Mouse (Mus musculus) kidney, adult 2 months (tissue): ENCODE results near the gene Nkd1. TPM values are rescaled to one million over a fixed set of nuclear protein-coding genes. Genes with fewer than 3 reads are reported as not detected.
A peak's percentile ranks its signal among the peaks of the same experiment; 100 is the strongest.

Experiments
- DNase-seq: peaks from one replicate; pipeline ENCODE4 v3.0.0; 2021
- H3K27ac ChIP-seq: fragments of 200-500 bp; 2 replicates; pipeline ENCODE4 v1.5.1; 2012; ENCODE audit warnings: low read depth, low read length, control low read depth, inconsistent platforms; ENCODE audit not compliant: insufficient read depth
- H3K27me3 ChIP-seq: fragments of 200-500 bp; replicated peaks from 2 replicates; pipeline ENCODE4 v1.6.1; 2012; ENCODE audit warnings: mild to moderate bottlenecking, moderate library complexity, low read length, inconsistent platforms; ENCODE audit not compliant: control insufficient read depth, insufficient read depth
- H3K36me3 ChIP-seq: fragments of 200-500 bp; 2 replicates; pipeline ENCODE4 v1.6.1; 2012; ENCODE audit warnings: mild to moderate bottlenecking, moderate library complexity, low read length, inconsistent platforms; ENCODE audit not compliant: control insufficient read depth, insufficient read depth
- H3K4me1 ChIP-seq: fragments of 200-500 bp; 2 replicates; pipeline ENCODE4 v1.6.1; 2011; ENCODE audit warnings: low read length; ENCODE audit not compliant: control insufficient read depth, insufficient read depth
- H3K4me3 ChIP-seq: fragments of 200-500 bp; 2 replicates; pipeline ENCODE4 v1.5.1; 2011; ENCODE audit warnings: mild to moderate bottlenecking, low read depth, low read length, control low read depth; ENCODE audit not compliant: insufficient read depth
- CTCF ChIP-seq: fragments of 200-500 bp; conservative IDR thresholded peaks from 2 replicates; pipeline ENCODE4 v1.5.1; 2011; ENCODE audit warnings: low read depth, mild to moderate bottlenecking, control low read depth, low read length, moderate library complexity, mixed read lengths; ENCODE audit not compliant: insufficient read depth, insufficient read length
- POLR2A ChIP-seq: fragments of 200-500 bp; IDR thresholded peaks from one replicate; pipeline ENCODE4 v1.6.1; 2011; ENCODE audit warnings: low read depth, low read length, control low read depth
- WGBS: fragments of 180-500 bp; shearing (Covaris S2); methylation state at CpG from one replicate; pipeline ENCODE4 v1.1.7; 2018; 5-methylcytosine and 5-hydroxymethylcytosine counted together
- polyA plus RNA-seq: library from polyadenylated mRNA; depleted of rRNA; stranded (reverse); fragments of >200 nt; gene quantifications from 2 replicates; pipeline ENCODE4 v1.2.3, GENCODE M21; 2012

Nkd1 gene
- polyA plus RNA-seq, 1 experiment: 8.6 TPM

- 75% methylated on average over 3 of the region's 3 CpGs for WGBS
- 0 out of 2 replicates have a peak, but pooled peaks cover 3% of the 10 kb centered on the region for H3K4me1 ChIP-seq
- H3K27ac ChIP-seq: no peak overlapping the region
- no peak for DNase-seq
- H3K36me3 ChIP-seq: no peaks in the 10 kb centered on the region
- H3K4me3 ChIP-seq: no peak overlapping the region
- H3K27me3 ChIP-seq: no peaks in the 10 kb centered on the region
- TF ChIP-seq CTCF (no peak), POLR2A (no peak)
Measured at GRCm38 (mm10) chr8:88623351-88623750, 102.2 kb downstream of the Nkd1 start.

GRCm38 (mm10) chr8:88624276-88624675, 103.1 kb downstream of the Nkd1 start:
- H3K4me1 ChIP-seq: 0 out of 2 replicates have a peak, but pooled peaks cover 3% of the 10 kb centered on the region
- no peaks in the 10 kb centered on the region for H3K36me3 ChIP-seq
- no peak overlapping the region for H3K4me3 ChIP-seq
- no peaks in the 10 kb centered on the region for H3K27me3 ChIP-seq
- no peak for DNase-seq
- 89% methylated on average over 3 of the region's 3 CpGs for WGBS
- H3K27ac ChIP-seq: no peak overlapping the region
- TF ChIP-seq POLR2A: no peak
- TF ChIP-seq CTCF: no peak

- Histone ChIP-seq H3K4me3 (no peak overlapping the region), H3K27me3 (no peaks in the 10 kb centered on the region), H3K4me1 (0 out of 2 replicates have a peak, but pooled peaks cover 5% of the 10 kb centered on the region), H3K27ac (no peak overlapping the region), H3K36me3 (no peaks in the 10 kb centered on the region)
- TF ChIP-seq POLR2A (no peak), CTCF (no peak)
- 90% methylated on average over 3 of the region's 3 CpGs for WGBS
- no peak for DNase-seq
Measured at GRCm38 (mm10) chr8:88626433-88626832, 105.3 kb downstream of the Nkd1 start.

- H3K36me3 ChIP-seq: no peaks in the 10 kb centered on the region
- H3K4me1 ChIP-seq: 0 out of 2 replicates have a peak, but pooled peaks cover 7% of the 10 kb centered on the region
- no peak overlapping the region for H3K27ac ChIP-seq
- H3K4me3 ChIP-seq: peak overlapping the region; percentile 54
- 15% methylated on average over 19 of the region's 19 CpGs for WGBS
- no peaks in the 10 kb centered on the region for H3K27me3 ChIP-seq
- no peak for DNase-seq
- TF ChIP-seq CTCF: no peak
- no peak for TF ChIP-seq POLR2A
Measured at GRCm38 (mm10) chr8:88626940-88627264, 105.7 kb downstream of the Nkd1 start.

GRCm38 (mm10) chr8:88627265-88627991, 106.3 kb downstream of the Nkd1 start:
- TF ChIP-seq POLR2A (peak; percentile 29), CTCF (no peak)
- Histone ChIP-seq H3K27ac (peak overlapping the region; percentile 50), H3K36me3 (no peaks in the 10 kb centered on the region), H3K27me3 (no peaks in the 10 kb centered on the region), H3K4me1 (0 out of 2 replicates have a peak, but pooled peaks cover 7% of the 10 kb centered on the region), H3K4me3 (peak overlapping the region; percentile 54)
- DNase-seq: peak; percentile 80
- 10% methylated on average over 105 of the region's 105 CpGs for WGBS

GRCm38 (mm10) chr8:88628001-88628774, 107.0 kb downstream of the Nkd1 start:
- no peak overlapping the region for H3K27ac ChIP-seq

GRCm38 (mm10) chr8:88630225-88630624, 109.1 kb downstream of the Nkd1 start:
- 61% methylated on average over 4 of the region's 4 CpGs for WGBS
- no peaks in the 10 kb centered on the region for H3K36me3 ChIP-seq

More at GRCm38 (mm10) chr8:88628001-88628774, 107.0 kb downstream of the Nkd1 start:
- Histone ChIP-seq H3K4me1 (0 out of 2 replicates have a peak, but pooled peaks cover 7% of the 10 kb centered on the region), H3K4me3 (no peak overlapping the region), H3K36me3 (no peaks in the 10 kb centered on the region), H3K27me3 (no peaks in the 10 kb centered on the region)
- WGBS: 78% methylated on average over 14 of the region's 14 CpGs
- TF ChIP-seq POLR2A: no peak
- no peak for TF ChIP-seq CTCF
- DNase-seq: no peak

More at GRCm38 (mm10) chr8:88630225-88630624, 109.1 kb downstream of the Nkd1 start:
- no peaks in the 10 kb centered on the region for H3K27me3 ChIP-seq
- H3K4me3 ChIP-seq: no peak overlapping the region
- DNase-seq: peak; percentile 72
- no peak for TF ChIP-seq POLR2A
- TF ChIP-seq CTCF: no peak
- H3K27ac ChIP-seq: peak overlapping the region; percentile 28
- 0 out of 2 replicates have a peak, but pooled peaks cover 7% of the 10 kb centered on the region for H3K4me1 ChIP-seq
